Mouse (Mus musculus) urinary bladder, adult 2 months (tissue): ENCODE measurements around the gene Myadml2. TPM values are rescaled to one million over a fixed set of nuclear protein-coding genes. Genes with fewer than 3 reads are reported as not detected.

Source experiments
- DNase-seq: peaks from one replicate; pipeline ENCODE4 v3.0.0; 2022; ENCODE audit warnings: low spot score
- polyA plus RNA-seq: library from polyadenylated mRNA; depleted of rRNA; stranded (reverse); fragments of >200 nt; gene quantifications from 2 replicates; pipeline ENCODE4 v1.2.3, GENCODE M21; 2012

Myadml2 gene
- polyA plus RNA-seq, 1 experiment = 0.07 TPM

DNA sequence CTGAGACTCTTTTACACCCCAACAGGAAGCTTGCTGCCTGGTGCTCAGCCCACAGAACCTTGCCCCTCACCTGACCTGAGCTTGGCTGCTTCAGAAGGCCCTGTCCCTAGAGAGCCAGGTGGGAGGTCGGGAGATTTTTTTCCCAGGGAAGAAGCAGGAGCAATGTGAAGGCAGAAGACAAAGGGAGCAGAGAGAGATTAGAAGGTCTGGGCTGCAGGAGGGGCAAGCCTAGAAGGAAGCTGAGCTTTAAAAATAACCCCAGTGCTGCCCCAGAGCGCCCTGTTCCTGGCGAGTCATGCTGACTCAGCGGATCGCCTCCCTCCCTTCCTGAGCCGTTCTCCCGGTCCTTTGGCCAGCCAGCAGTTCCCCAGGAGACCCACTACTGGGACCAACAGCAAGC is 18.0 kb downstream of the Myadml2 start:
- DNase-seq = no peak

DNA sequence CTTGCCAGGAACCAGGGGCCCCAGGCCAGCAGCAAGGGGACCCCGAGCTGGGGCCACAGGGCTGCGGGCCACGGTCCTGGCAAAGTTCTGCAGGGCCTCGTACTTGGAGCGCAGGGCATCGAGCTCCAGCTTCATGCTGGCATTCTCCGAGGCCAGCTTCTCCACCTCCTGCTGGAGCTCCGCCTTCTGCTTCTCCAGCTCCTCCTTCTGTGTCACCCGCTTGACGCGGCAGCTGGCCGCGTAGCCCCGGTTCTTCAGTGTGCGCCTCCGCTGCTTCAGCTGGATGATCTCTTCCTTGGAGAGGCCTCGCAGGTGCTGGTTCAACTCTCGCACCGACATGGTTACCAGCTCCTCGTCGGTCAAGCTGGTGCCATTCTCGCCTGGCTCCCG is 18.6 kb downstream of the Myadml2 start:
- no peak for DNase-seq

DNA sequence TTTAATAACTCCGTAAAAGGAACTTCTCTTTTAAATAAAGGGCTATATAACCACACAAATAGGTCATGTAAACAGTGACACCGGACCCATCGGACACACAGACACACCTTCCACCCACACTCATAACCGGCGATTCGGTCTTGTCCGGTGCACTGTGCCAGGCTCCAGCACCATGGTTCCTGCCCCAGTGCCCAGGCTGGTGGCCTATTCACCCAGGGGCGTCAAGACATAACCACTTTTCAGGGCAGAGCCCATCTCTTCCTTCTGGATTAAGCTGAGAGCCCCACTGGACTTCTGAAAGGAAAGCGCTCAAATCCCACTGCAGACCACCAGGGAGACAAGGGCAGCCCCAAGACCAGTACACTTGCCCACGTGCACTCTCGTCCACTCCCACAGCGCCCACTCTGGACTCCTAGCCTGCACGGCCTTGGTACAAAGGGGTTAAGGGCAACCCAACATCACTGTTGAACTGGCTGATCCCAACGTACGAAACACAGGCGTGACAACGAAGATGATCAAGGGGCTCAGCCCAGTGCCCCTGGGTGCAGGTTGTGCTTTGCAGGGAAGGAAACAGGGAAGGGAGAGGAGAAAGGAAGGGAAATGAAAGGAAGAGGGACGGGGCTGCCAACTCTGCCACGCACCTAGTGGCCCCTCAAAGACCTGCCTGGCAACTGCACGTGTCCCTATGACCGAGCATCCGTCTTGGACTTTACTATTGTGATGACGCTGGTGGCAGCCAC is 19.2 kb downstream of the Myadml2 start:
- no peak for DNase-seq

GRCm38 (mm10) chr11:120627468-120628300 is 20.3 kb downstream of the Myadml2 start:
- DNase-seq = peak; percentile 20

DNA sequence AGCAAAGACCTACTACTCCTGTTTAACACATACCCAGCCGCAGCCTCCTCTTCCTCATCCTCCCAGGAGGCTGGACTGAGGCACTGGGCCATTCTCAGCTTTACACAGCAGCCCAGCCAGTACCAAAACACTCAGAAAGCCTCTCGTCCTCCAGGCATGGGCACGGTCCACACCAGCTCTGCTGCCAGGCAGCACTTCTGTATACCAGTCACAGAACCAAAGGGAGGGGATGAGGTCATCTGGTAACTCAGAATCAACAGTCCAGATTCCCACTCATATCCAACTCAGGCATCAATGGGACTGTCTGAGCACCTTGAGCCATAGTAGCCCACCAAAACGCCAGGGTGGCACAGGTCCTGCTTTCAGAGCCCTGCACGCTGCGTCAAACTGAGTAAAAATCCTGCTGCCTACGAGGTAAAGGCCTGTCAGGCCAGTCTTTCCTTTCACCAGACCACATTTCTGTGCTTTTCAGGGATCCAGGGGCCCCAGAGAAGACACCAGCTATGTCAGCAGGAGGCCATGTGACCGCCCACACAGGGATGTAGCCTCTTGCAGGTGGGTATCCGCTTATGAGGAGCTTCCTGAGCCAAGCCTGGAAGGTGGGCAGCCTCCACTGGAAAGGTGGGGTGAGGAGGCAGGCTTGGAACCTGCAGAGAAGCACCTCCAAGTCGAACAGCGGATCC is 21.0 kb downstream of the Myadml2 start:
- no peak for DNase-seq

- DNase-seq = peak; percentile 19
Observed at GRCm38 (mm10) chr11:120625152-120625775, 22.7 kb downstream of the Myadml2 start, which contains the start of gene Sirt7. Gene Sirt7 (minus strand): TSS chr11:120625240.

GRCm38 (mm10) chr11:120624680-120625111 is 23.3 kb downstream of the Myadml2 start:
- peak; percentile 70 for DNase-seq

DNA sequence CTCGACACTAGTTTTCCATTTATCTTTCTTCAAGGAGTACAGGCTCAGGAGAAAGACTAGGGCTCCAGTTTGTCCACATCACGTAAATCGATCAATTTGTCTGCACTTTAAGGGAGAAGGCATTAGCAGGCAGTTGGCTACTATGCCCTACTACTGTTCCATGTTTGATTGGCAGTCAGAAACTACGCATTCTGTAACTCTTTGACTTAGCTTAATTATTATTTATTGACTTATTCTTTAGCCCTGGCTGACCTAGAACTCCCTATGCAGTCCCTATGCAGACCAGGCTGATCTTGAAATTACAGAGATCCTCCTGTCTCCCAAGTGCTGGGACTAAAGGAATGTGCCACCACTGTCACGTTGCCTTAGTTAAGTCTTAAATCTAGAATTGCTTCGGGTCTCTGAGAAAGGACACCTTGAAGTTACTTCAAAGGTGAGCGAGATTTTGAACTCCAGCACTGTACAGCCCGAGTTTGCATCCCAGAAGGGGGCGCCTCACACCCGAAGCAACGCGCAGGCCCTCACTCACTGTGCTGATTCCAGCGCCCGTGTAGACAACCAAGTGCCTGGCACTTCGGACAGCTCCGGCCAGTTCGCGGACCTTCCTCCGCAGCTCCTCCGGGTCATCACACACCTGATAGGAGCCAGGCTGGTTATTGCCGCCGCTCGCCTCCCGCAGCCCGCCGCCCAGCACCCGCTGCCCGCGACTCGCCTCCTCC is 23.8 kb downstream of the Myadml2 start:
- no peak for DNase-seq

GRCm38 (mm10) chr11:120622805-120623204 is 25.2 kb downstream of the Myadml2 start:
- no peak for DNase-seq

DNA sequence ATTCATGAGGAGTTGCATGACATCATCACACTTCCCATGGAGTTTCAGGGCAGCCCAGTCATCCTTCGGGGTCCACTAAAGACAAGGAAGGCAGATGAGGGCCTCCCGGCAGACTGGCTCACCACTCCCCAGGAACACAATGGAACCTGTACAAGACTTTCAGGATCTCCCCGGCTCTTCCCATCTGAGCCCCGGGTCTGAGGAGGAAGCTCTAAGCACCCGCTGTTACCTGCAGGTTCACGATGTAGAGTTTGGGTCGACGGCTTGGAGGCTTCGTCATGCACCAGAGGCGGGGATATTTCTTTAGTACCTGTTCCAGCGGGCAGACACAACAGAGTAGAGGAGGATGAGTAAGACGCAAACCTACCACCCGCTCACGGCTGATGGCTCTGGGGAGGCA is 27.8 kb downstream of the Myadml2 start:
- DNase-seq = peak; percentile 20

- DNase-seq = no peak
Observed at GRCm38 (mm10) chr11:120618619-120619535, 29.1 kb downstream of the Myadml2 start.

DNA sequence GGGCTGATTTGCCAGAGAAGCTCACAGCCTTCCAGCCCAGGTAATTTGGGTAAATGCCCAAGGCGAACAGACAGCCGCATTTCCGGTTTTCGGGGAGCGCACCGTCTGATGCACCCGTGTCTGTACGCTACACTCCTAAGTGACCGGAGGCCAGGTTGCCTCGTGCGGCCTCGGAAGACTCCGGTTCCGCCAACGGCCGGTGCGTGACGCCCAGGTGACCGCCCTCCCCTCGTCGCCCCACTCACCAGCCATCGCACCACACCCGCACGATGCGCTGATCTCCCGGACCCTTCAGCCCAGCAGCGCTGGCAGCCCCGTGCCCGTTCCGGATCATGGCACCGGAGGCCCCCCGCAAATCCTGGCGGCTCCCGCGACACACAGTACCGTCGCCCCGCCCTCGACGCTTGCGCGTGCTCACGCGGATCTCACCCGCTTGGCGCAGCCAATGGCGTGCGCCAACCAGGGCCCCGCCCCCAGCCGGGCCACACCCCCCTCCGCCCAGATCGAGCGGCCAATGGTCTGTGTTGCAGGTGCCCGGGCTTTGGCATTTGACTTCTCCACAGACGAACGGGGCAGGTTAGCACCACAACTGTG is 30.3 kb downstream of the Myadml2 start, which contains the start of gene Pcyt2:
Gene Pcyt2 (minus strand): TSS at position 418 of the 594 bp plus-strand sequence.
- peak; percentile 82 for DNase-seq

- peak; percentile 17 for DNase-seq
Observed at GRCm38 (mm10) chr11:120616617-120617294, 31.2 kb downstream of the Myadml2 start.

- DNase-seq = peak; percentile 19
Observed at GRCm38 (mm10) chr11:120615606-120616203, 32.3 kb downstream of the Myadml2 start.

GRCm38 (mm10) chr11:120615167-120615566 is 32.8 kb downstream of the Myadml2 start:
- DNase-seq = peak; percentile 20

GRCm38 (mm10) chr11:120613976-120614375 is 34.0 kb downstream of the Myadml2 start:
- no peak for DNase-seq

- peak; percentile 18 for DNase-seq
Observed at GRCm38 (mm10) chr11:120613481-120613972, 34.4 kb downstream of the Myadml2 start.

GRCm38 (mm10) chr11:120612763-120613162 is 35.2 kb downstream of the Myadml2 start:
- peak; percentile 45 for DNase-seq
